In genomic region chr7:46544195-46544641, GRCm38 (mm10) we compare ENCODE assay signal across 10 mouse cellular contexts.
DNase-seq lines count a peak whose midpoint lies in the region; ATAC-seq and TF ChIP-seq lines count a peak whose summit lies in the region.
"Had no signal": no experiment of that assay in that cellular context is flagged by ENCODE, and none has a peak within 500 bp of the region (broad histone marks: within the 10 kb centered on the region; RNA-seq: fewer than 3 reads in every experiment).

No protein-coding gene starts in this region.

- H3K4me2 ChIP-seq in neural tube, embryonic 13.5 days: no peak overlapping the region
- H3K4me2 ChIP-seq in forebrain, embryonic 15.5 days (replicated peaks): no peak overlapping the region
- no peak overlapping the region for H3K4me2 ChIP-seq in stomach, postnatal 0 days (replicated peaks; ENCODE audit: low read depth)
- no peak overlapping the region for H3K4me2 ChIP-seq in intestine, postnatal 0 days (replicated peaks; ENCODE audit: low read depth)
- H3K4me2 ChIP-seq: lung, embryonic 15.5 days had no signal

- no peak for TF ChIP-seq EP300 in stomach, postnatal 0 days (optimal IDR thresholded peaks at IDR 0.05)

- 0 out of 2 replicates have a peak overlapping the region, but pooled peaks have one; percentile 8 for H3K9ac ChIP-seq in neural tube, embryonic 13.5 days
- H3K9ac ChIP-seq in forebrain, embryonic 15.5 days (replicated peaks): no peak overlapping the region
- H3K9ac ChIP-seq in stomach, postnatal 0 days (ENCODE audit: low read length): no peak overlapping the region
- H3K9ac ChIP-seq in intestine, postnatal 0 days (ENCODE audit: low read depth, low read length): no peak overlapping the region
- H3K9ac ChIP-seq: lung, embryonic 15.5 days had no signal

- H3K27ac ChIP-seq in neural tube, embryonic 13.5 days (replicated peaks): 0 out of 2 replicates have a peak overlapping the region, but pooled peaks have one; percentile 9
- H3K27ac ChIP-seq in forebrain, embryonic 15.5 days (replicated peaks): peak overlapping the region; percentile 47
- no peak overlapping the region for H3K27ac ChIP-seq in stomach, postnatal 0 days (replicated peaks)
- no peak overlapping the region for H3K27ac ChIP-seq in intestine, postnatal 0 days (ENCODE audit: low read depth, low read length)
- H3K27ac ChIP-seq: lung, embryonic 15.5 days had no signal

- intact Hi-C loops in heart, postnatal 14 days (cut with DNase I): no loop called here

- 75% methylated on average over 12 of the region's 12 CpGs for WGBS in neural tube, embryonic 13.5 days
- 59% methylated on average over 12 of the region's 12 CpGs for WGBS in forebrain, embryonic 15.5 days
- 77% methylated on average over 12 of the region's 12 CpGs for WGBS in stomach, postnatal 0 days
- 77% methylated on average over 12 of the region's 12 CpGs for WGBS in intestine, postnatal 0 days

- H3K4me1 ChIP-seq in neural tube, embryonic 13.5 days (replicated peaks): 0 out of 2 replicates have a peak, but pooled peaks cover 8% of the 10 kb centered on the region
- H3K4me1 ChIP-seq in forebrain, embryonic 15.5 days: peaks cover 9% of the 10 kb centered on the region
- H3K4me1 ChIP-seq in stomach, postnatal 0 days (replicated peaks; ENCODE audit: control insufficient read depth, insufficient read depth): no peaks in the 10 kb centered on the region
- H3K4me1 ChIP-seq in intestine, postnatal 0 days (replicated peaks; ENCODE audit: control insufficient read depth, insufficient read depth, low read length): no peaks in the 10 kb centered on the region

- DNase-seq in neural tube, embryonic 10.5 days (ENCODE audit: extremely low spot score, low spot score): no peak
- peak; percentile 47 to 49 for DNase-seq in layer of hippocampus, postnatal 25 days (ENCODE audit: extremely low spot score in 1 of 2, low spot score in 1 of 2)
- DNase-seq in right cerebral cortex, postnatal 14 days: peak; percentile 72
- DNase-seq in stomach, postnatal 0 days (ENCODE audit: low spot score): no peak
- no peak for DNase-seq in heart, postnatal 14 days

- H3K27me3 ChIP-seq in neural tube, embryonic 13.5 days: no peaks in the 10 kb centered on the region
- no peaks in the 10 kb centered on the region for H3K27me3 ChIP-seq in forebrain, embryonic 15.5 days
- H3K27me3 ChIP-seq in stomach, postnatal 0 days (ENCODE audit: control insufficient read depth, insufficient read depth, low read length): no peaks in the 10 kb centered on the region
- no peaks in the 10 kb centered on the region for H3K27me3 ChIP-seq in intestine, postnatal 0 days (replicated peaks; ENCODE audit: control insufficient read depth, insufficient read depth, low read length)
- H3K27me3 ChIP-seq: lung, embryonic 15.5 days; Patski had no signal

- H3K36me3 ChIP-seq in neural tube, embryonic 13.5 days: no peaks in the 10 kb centered on the region
- H3K36me3 ChIP-seq in forebrain, embryonic 15.5 days: peaks cover 5% of the 10 kb centered on the region; the same call in 1 of the 2 replicates
- H3K36me3 ChIP-seq in stomach, postnatal 0 days (ENCODE audit: control insufficient read depth, insufficient read depth, low read length): no peaks in the 10 kb centered on the region
- H3K36me3 ChIP-seq in intestine, postnatal 0 days (ENCODE audit: control insufficient read depth, insufficient read depth): peaks cover 6% of the 10 kb centered on the region; the same call in 1 of the 2 replicates
- H3K36me3 ChIP-seq: lung, embryonic 15.5 days had no signal

- TF ChIP-seq CTCF in stomach, postnatal 0 days (IDR thresholded peaks at IDR 0.05; ENCODE audit: low read depth): no peak
- TF ChIP-seq CTCF in intestine, postnatal 0 days (IDR thresholded peaks at IDR 0.05; ENCODE audit: low read depth): no peak

- no peak overlapping the region for H3K4me3 ChIP-seq in neural tube, embryonic 13.5 days
- H3K4me3 ChIP-seq in forebrain, embryonic 15.5 days: no peak overlapping the region
- no peak overlapping the region for H3K4me3 ChIP-seq in stomach, postnatal 0 days (ENCODE audit: low read depth, low read length)
- H3K4me3 ChIP-seq in intestine, postnatal 0 days (ENCODE audit: low read depth, low read length): no peak overlapping the region
- H3K4me3 ChIP-seq: lung, embryonic 15.5 days had no signal

- no peaks in the 10 kb centered on the region for H3K9me3 ChIP-seq in neural tube, embryonic 13.5 days
- H3K9me3 ChIP-seq in forebrain, embryonic 15.5 days: no peaks in the 10 kb centered on the region
- no peaks in the 10 kb centered on the region for H3K9me3 ChIP-seq in stomach, postnatal 0 days (ENCODE audit: control insufficient read depth, low read length)
- no peaks in the 10 kb centered on the region for H3K9me3 ChIP-seq in intestine, postnatal 0 days (ENCODE audit: control insufficient read depth)
- H3K9me3 ChIP-seq: lung, embryonic 15.5 days had no signal

- no peak for ATAC-seq in neural tube, embryonic 13.5 days (ENCODE audit: low read depth)
- ATAC-seq in forebrain, embryonic 15.5 days (replicated peaks): peak; percentile 87
- ATAC-seq in stomach, postnatal 0 days (ENCODE audit: low FRiP score, low TSS enrichment): no peak
- no peak for ATAC-seq in intestine, postnatal 0 days
- ATAC-seq: Patski had no signal

Comparison
In these comparisons a context has a peak if more than half of its experiments do, and no peak if none do; other contexts are left out.
1. H3K27ac ChIP-seq: peak in neural tube, embryonic 13.5 days (single experiment) and forebrain, embryonic 15.5 days (single experiment); none in stomach, postnatal 0 days (single experiment) and intestine, postnatal 0 days (single experiment).
2. DNase-seq: peak in layer of hippocampus, postnatal 25 days (2 of 2) and right cerebral cortex, postnatal 14 days (single experiment); none in neural tube, embryonic 10.5 days (single experiment), stomach, postnatal 0 days (single experiment) and heart, postnatal 14 days (0 of 2).